Mouse (Mus musculus): ENCODE results near the gene Rcsd1.

- no peak for TF ChIP-seq CTCF (IDR thresholded peaks at IDR 0.05; ENCODE audit: extremely low read depth, insufficient read depth, low read length)
- TF ChIP-seq POLR2A (IDR thresholded peaks at IDR 0.05; ENCODE audit: extremely low read depth, insufficient read depth, low read length) = no peak
Observed at GRCm38 (mm10) chr1:165705368-165705767, 4.2 kb downstream of the Rcsd1 start.
